Mouse (Mus musculus) hindbrain, embryonic 14.5 days (tissue): ENCODE measurements at regions not wholly inside any gene's neighbourhood (a gene's known extent, or its start where the extent isn't known, plus 50 kb on each side); places are given as distances from the start of the nearest gene placed in this dataset.

Experiments
- ATAC-seq: fragments of 200-750 bp; cut with Nextera tagmentation; 2 replicates; pipeline ENCODE4 v1.8.0; 2017; ENCODE audit warnings: moderate number of reproducible peaks, mild to moderate bottlenecking, moderate TSS enrichment, moderate library complexity; ENCODE audit not compliant: low FRiP score
- DNase-seq: peaks from one replicate; pipeline ENCODE4 v3.0.0-alpha.2; 2015; ENCODE audit warnings: low spot score
- H3K27ac ChIP-seq: fragments of 300-500 bp; sonication (generic); 2 replicates; pipeline ENCODE4 v1.5.1; 2014; ENCODE audit warnings: mild to moderate bottlenecking, moderate library complexity
- H3K27me3 ChIP-seq: fragments of 300-500 bp; sonication (generic); 2 replicates; pipeline ENCODE4 v1.6.1; 2014; ENCODE audit warnings: mild to moderate bottlenecking, low read length, mixed read lengths; ENCODE audit not compliant: control insufficient read depth, insufficient read depth
- H3K36me3 ChIP-seq: fragments of 300-500 bp; sonication (generic); replicated peaks from 2 replicates; pipeline ENCODE4 v1.6.1; 2014; ENCODE audit not compliant: control insufficient read depth, insufficient read depth
- H3K4me1 ChIP-seq: fragments of 300-500 bp; sonication (generic); replicated peaks from 2 replicates; pipeline ENCODE4 v1.6.1; 2014; ENCODE audit warnings: antibody characterized with exemption, low read length, mixed read lengths; ENCODE audit not compliant: control insufficient read depth, insufficient read depth
- H3K4me2 ChIP-seq: fragments of 300-500 bp; sonication (generic); replicated peaks from 2 replicates; pipeline ENCODE4 v1.6.1; 2014; ENCODE audit warnings: mild to moderate bottlenecking, moderate library complexity
- H3K4me3 ChIP-seq: fragments of 300-500 bp; sonication (generic); replicated peaks from 2 replicates; pipeline ENCODE4 v1.5.1; 2014; ENCODE audit warnings: mild to moderate bottlenecking, low read length
- H3K9ac ChIP-seq: fragments of 300-500 bp; sonication (generic); 2 replicates; pipeline ENCODE4 v1.6.1; 2014
- H3K9me3 ChIP-seq: fragments of 300-500 bp; sonication (generic); 2 replicates; pipeline ENCODE4 v1.6.1; 2016; ENCODE audit warnings: low read length; ENCODE audit not compliant: control insufficient read depth
- WGBS: fragments of 180-500 bp; shearing (Covaris S2); extraction: QIAGEN DNeasy Blood & Tissue Kit; methylation state at CpG from one replicate; pipeline ENCODE4 v1.1.7; 2014; 5-methylcytosine and 5-hydroxymethylcytosine counted together

DNA sequence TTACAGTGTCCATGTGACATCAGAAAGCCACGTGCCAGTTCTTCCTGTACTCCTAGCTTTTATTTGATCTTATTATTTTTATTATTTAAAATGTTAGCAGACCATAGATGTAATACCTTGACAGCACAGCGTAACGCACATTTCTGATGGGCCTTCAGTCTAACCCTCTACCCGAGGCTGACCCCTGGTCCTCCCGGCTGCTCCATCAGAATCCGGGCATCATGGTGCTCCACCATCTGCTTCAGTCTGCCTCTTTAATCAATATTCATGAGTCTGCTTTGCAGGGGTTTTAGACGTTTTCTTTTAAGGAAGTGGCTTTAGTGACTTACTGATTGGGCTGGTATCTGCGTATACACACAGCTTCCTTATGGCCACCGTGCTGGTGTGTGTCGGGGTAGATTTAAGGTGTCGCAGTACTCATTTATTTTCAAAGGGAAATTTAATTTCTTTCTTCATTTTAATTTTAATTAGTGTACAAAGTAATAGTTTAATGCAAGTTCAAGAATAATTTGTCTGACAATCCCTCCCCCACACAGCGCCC lies 265.2 kb upstream of the Sox2 start:
- Histone ChIP-seq H3K27ac (no peak overlapping the region), H3K9me3 (no peaks in the 10 kb centered on the region), H3K4me1 (no peaks in the 10 kb centered on the region), H3K9ac (no peak overlapping the region), H3K36me3 (no peaks in the 10 kb centered on the region), H3K4me3 (no peak overlapping the region), H3K27me3 (no peaks in the 10 kb centered on the region), H3K4me2 (no peak overlapping the region)
- no peak for DNase-seq
- no peak for ATAC-seq
- WGBS: 51% methylated on average over 12 of the region's 12 CpGs

GRCm38 (mm10) chr3:34377913-34378312 lies 272.3 kb upstream of the Sox2 start:
- H3K9me3 ChIP-seq: no peaks in the 10 kb centered on the region
- ATAC-seq (no peak), DNase-seq (no peak)
- no peak overlapping the region for H3K4me3 ChIP-seq
- no peak overlapping the region for H3K27ac ChIP-seq
- H3K27me3 ChIP-seq: no peaks in the 10 kb centered on the region
- peak overlapping the region; percentile 44; the same call in 1 of the 2 replicates for H3K4me2 ChIP-seq
- H3K36me3 ChIP-seq: no peaks in the 10 kb centered on the region
- no peak overlapping the region for H3K9ac ChIP-seq
- WGBS: 31% methylated on average over 2 of the region's 2 CpGs
- H3K4me1 ChIP-seq: 0 out of 2 replicates have a peak, but pooled peaks cover 11% of the 10 kb centered on the region

GRCm38 (mm10) chr3:34377329-34377728 lies 272.9 kb upstream of the Sox2 start:
- H3K9me3 ChIP-seq: no peaks in the 10 kb centered on the region
- peak overlapping the region; percentile 44 for H3K4me2 ChIP-seq
- no peaks in the 10 kb centered on the region for H3K36me3 ChIP-seq
- 0 out of 2 replicates have a peak, but pooled peaks cover 11% of the 10 kb centered on the region for H3K4me1 ChIP-seq
- no peak for ATAC-seq
- H3K27ac ChIP-seq: no peak overlapping the region; the same call in 1 of the 2 replicates
- no peak overlapping the region for H3K4me3 ChIP-seq
- peak overlapping the region; percentile 47; the same call in 1 of the 2 replicates for H3K9ac ChIP-seq
- H3K27me3 ChIP-seq: no peaks in the 10 kb centered on the region
- WGBS: 23% methylated on average over 12 of the region's 12 CpGs
- no peak for DNase-seq

- DNase-seq (no peak), ATAC-seq (no peak)
- Histone ChIP-seq H3K9ac (no peak overlapping the region), H3K27me3 (no peaks in the 10 kb centered on the region), H3K4me2 (no peak overlapping the region), H3K4me1 (no peaks in the 10 kb centered on the region), H3K36me3 (no peaks in the 10 kb centered on the region), H3K27ac (no peak overlapping the region), H3K4me3 (no peak overlapping the region), H3K9me3 (no peaks in the 10 kb centered on the region)
- 92% methylated on average over 2 of the region's 2 CpGs for WGBS
Measured at GRCm38 (mm10) chr3:34371418-34371817, 278.8 kb upstream of the Sox2 start.

GRCm38 (mm10) chr3:34338100-34338499 lies 257.0 kb upstream of the Dnajc19 start:
- ATAC-seq (no peak), DNase-seq (no peak)
- Histone ChIP-seq H3K4me2 (no peak overlapping the region), H3K9ac (no peak overlapping the region), H3K27me3 (no peaks in the 10 kb centered on the region), H3K36me3 (no peaks in the 10 kb centered on the region), H3K4me1 (no peaks in the 10 kb centered on the region), H3K27ac (no peak overlapping the region), H3K4me3 (no peak overlapping the region), H3K9me3 (no peaks in the 10 kb centered on the region)
- WGBS: 83% methylated on average over 9 of the region's 9 CpGs

DNA sequence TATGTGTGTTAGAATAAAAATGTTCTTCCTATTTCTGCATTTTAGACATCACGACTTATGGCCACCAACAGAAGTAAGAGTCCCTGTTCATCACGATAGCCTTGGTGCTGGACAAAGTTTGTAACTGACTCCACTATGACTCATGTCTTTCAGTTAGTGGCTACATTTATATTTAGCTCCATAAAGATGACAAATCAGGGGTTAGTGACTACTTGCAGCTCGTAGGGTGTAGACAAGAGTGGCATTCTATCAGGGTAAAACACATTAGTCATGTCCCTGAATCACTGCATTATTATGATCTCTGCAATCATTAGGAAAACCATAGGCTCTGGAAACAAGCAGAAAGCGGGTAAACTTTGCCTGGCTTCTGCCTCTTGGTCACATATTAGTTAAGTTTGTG lies 252.4 kb upstream of the Dnajc19 start:
- Histone ChIP-seq H3K27me3 (0 out of 2 replicates have a peak, but pooled peaks cover 5% of the 10 kb centered on the region), H3K4me2 (no peak overlapping the region), H3K4me1 (peaks cover 18% of the 10 kb centered on the region; the same call in 1 of the 2 replicates), H3K9me3 (no peaks in the 10 kb centered on the region), H3K36me3 (no peaks in the 10 kb centered on the region), H3K9ac (no peak overlapping the region), H3K4me3 (no peak overlapping the region), H3K27ac (no peak overlapping the region)
- ATAC-seq (no peak), DNase-seq (no peak)
- 86% methylated on average over 4 of the region's 4 CpGs for WGBS

DNA sequence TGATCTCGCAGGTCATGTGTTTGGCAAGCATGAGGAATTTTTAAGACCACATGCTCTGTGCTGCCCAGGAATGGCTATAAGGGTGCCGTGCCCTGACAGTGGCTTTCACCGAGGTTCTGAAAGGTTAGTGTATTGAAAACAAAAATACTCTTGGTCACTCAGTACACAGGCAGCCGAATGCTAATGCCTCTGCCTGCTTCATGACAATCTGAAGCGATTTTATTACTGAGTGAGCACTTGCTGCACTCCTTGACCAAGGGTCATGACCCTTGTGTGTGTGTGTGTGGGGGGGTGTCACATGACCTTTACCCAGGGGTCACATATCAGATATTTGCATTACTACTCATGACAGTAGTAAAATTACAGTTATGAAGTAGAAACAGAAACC lies 250.8 kb upstream of the Dnajc19 start:
- ATAC-seq: no peak
- Histone ChIP-seq H3K4me2 (peak overlapping the region; percentile 27), H3K4me1 (peaks cover 18% of the 10 kb centered on the region; the same call in 1 of the 2 replicates), H3K9ac (no peak overlapping the region), H3K9me3 (no peaks in the 10 kb centered on the region), H3K27ac (0 out of 2 replicates have a peak overlapping the region, but pooled peaks have one; percentile 7), H3K27me3 (peaks cover 7% of the 10 kb centered on the region; the same call in 1 of the 2 replicates), H3K36me3 (no peaks in the 10 kb centered on the region), H3K4me3 (no peak overlapping the region)
- DNase-seq: no peak
- 35% methylated on average over 5 of the region's 5 CpGs for WGBS

DNA sequence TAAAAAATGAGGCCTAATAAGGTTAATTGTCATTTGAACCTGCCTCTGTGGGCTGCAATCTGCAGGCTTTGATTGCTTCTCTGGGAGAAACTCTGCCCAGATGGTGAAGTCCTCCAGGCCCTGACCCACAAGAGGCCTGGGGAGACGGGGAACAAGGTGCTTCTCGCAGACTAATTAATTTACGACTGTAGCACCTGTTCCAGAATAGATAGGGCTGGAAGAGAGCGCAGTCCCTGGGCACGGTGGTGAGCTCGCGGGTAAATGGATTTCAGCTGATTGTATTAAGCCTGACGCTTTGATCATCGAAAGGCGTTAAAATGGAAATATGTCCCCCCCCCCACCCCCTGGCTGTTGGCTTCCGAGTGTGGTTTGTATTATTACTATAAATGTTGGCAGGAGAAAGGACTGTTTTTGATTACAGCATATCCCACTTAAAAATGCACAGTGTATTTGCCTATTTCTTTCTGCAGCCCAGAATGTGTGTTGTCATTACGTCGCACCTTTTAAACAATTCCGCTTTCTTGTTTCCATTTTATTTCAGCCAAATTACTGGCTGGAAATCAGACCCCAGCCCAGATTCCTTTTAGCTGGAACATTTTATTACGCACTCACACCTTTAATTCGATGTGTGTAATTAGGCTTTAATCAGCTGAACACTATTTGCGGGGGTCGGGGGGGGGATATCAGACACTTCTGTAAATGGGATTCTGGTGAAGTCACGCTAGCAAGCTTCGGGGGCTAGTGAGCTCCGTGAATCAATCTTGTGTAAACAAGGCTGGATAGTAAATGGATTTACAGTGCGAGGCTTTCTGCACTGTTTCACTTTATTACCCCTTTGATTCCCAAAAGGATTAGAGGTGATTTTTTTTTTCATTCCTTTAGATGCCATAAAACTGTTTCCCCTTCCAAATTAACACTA lies 250.1 kb upstream of the Dnajc19 start:
- Histone ChIP-seq H3K36me3 (no peaks in the 10 kb centered on the region), H3K9ac (no peak overlapping the region), H3K4me2 (peak overlapping the region; percentile 27), H3K4me1 (peaks cover 18% of the 10 kb centered on the region; the same call in 1 of the 2 replicates), H3K9me3 (no peaks in the 10 kb centered on the region), H3K4me3 (no peak overlapping the region), H3K27ac (0 out of 2 replicates have a peak overlapping the region, but pooled peaks have one; percentile 10), H3K27me3 (peaks cover 7% of the 10 kb centered on the region; the same call in 1 of the 2 replicates)
- 32% methylated on average over 22 of the region's 22 CpGs for WGBS
- no peak for DNase-seq
- ATAC-seq: 0 out of 2 replicates have a peak, but pooled peaks have one; percentile 63

DNA sequence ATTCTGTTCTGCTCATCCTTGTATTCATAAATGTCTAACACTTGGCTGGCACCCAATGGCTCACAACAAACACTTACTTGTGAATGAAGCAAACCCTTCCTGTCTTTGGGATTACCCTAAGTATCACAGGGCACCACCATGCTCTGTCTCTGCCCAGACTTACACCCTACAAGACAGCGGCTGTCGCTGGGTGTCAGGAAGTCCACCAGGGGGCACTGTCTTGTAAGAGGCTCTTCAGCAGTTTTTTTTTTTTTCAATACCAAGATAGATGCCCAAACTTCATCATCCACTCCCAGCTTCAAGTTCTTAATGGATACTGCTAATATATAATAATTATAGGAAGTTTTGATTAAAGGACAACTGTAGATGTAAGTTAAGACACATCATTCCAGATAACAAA lies 247.7 kb upstream of the Dnajc19 start:
- no peak overlapping the region for H3K27ac ChIP-seq
- H3K9ac ChIP-seq: no peak overlapping the region
- H3K4me2 ChIP-seq: no peak overlapping the region
- no peak overlapping the region for H3K4me3 ChIP-seq
- peaks cover 12% of the 10 kb centered on the region; the same call in 1 of the 2 replicates for H3K27me3 ChIP-seq
- DNase-seq (peak; percentile 58), ATAC-seq (no peak)
- 27% methylated on average over 2 of the region's 2 CpGs for WGBS
- peaks cover 20% of the 10 kb centered on the region; the same call in 1 of the 2 replicates for H3K4me1 ChIP-seq
- H3K36me3 ChIP-seq: no peaks in the 10 kb centered on the region
- no peaks in the 10 kb centered on the region for H3K9me3 ChIP-seq
